Mouse (Mus musculus): Measurements from ENCODE around the gene Opa3. TPM values are rescaled to one million over a fixed set of nuclear protein-coding genes. Genes with fewer than 3 reads are reported as not detected.

The Opa3 gene
- polyA plus RNA-seq, 1 experiment from 2014 or later = 41.8 TPM

- H3K9ac ChIP-seq = no peak overlapping the region
- peaks cover 15% of the 10 kb centered on the region for H3K4me1 ChIP-seq (replicated peaks)
- H3K9me3 ChIP-seq = no peaks in the 10 kb centered on the region
- H3K4me2 ChIP-seq = no peak overlapping the region
- no peaks in the 10 kb centered on the region for H3K27me3 ChIP-seq
- no peaks in the 10 kb centered on the region for H3K36me3 ChIP-seq
- no peak overlapping the region for H3K4me3 ChIP-seq
- WGBS = 85% methylated on average over 2 of the region's 2 CpGs
- H3K27ac ChIP-seq (replicated peaks) = no peak overlapping the region
- ATAC-seq (ENCODE audit: low FRiP score, low read depth) = no peak
Measured at GRCm38 (mm10) chr7:19235092-19235671, 7.0 kb downstream of the Opa3 start.

GRCm38 (mm10) chr7:19236411-19236810 lies 8.3 kb downstream of the Opa3 start:
- Histone ChIP-seq H3K9me3 (no peaks in the 10 kb centered on the region), H3K27me3 (no peaks in the 10 kb centered on the region), H3K36me3 (no peaks in the 10 kb centered on the region), H3K4me2 (no peak overlapping the region), H3K9ac (no peak overlapping the region), H3K4me1 (replicated peaks) (peaks cover 12% of the 10 kb centered on the region; the same call in 1 of the 2 replicates), H3K27ac (replicated peaks) (no peak overlapping the region), H3K4me3 (no peak overlapping the region)
- no peak for ATAC-seq (ENCODE audit: low FRiP score, low read depth)
- 67% methylated on average over 2 of the region's 2 CpGs for WGBS

- Histone ChIP-seq H3K9me3 (no peaks in the 10 kb centered on the region), H3K4me2 (no peak overlapping the region), H3K27me3 (no peaks in the 10 kb centered on the region), H3K36me3 (no peaks in the 10 kb centered on the region), H3K4me1 (replicated peaks) (peaks cover 12% of the 10 kb centered on the region; the same call in 1 of the 2 replicates), H3K4me3 (no peak overlapping the region), H3K9ac (no peak overlapping the region), H3K27ac (replicated peaks) (no peak overlapping the region)
- no peak for ATAC-seq (ENCODE audit: low FRiP score, low read depth)
- 99% methylated on average over 4 of the region's 4 CpGs for WGBS
Measured at GRCm38 (mm10) chr7:19238344-19238743, 10.2 kb downstream of the Opa3 start.

GRCm38 (mm10) chr7:19239423-19239822 lies 11.3 kb downstream of the Opa3 start:
- Histone ChIP-seq H3K9ac (no peak overlapping the region), H3K36me3 (no peaks in the 10 kb centered on the region), H3K27me3 (no peaks in the 10 kb centered on the region), H3K9me3 (no peaks in the 10 kb centered on the region), H3K4me2 (no peak overlapping the region), H3K4me3 (no peak overlapping the region), H3K27ac (replicated peaks) (0 out of 2 replicates have a peak overlapping the region, but pooled peaks have one; percentile 10), H3K4me1 (replicated peaks) (peaks cover 12% of the 10 kb centered on the region; the same call in 1 of the 2 replicates)
- peak; percentile 90 for ATAC-seq (ENCODE audit: low FRiP score, low read depth)
- WGBS = 0% methylated on average over 1 of the region's 1 CpGs

GRCm38 (mm10) chr7:19239986-19240385 lies 11.9 kb downstream of the Opa3 start:
- no peak overlapping the region for H3K27ac ChIP-seq (replicated peaks)
- WGBS = 70% methylated on average over 2 of the region's 4 CpGs
- H3K4me3 ChIP-seq = no peak overlapping the region
- H3K27me3 ChIP-seq = no peaks in the 10 kb centered on the region
- H3K4me1 ChIP-seq (replicated peaks) = peaks cover 12% of the 10 kb centered on the region; the same call in 1 of the 2 replicates
- 0 out of 2 replicates have a peak, but pooled peaks cover under 1% of the 10 kb centered on the region for H3K36me3 ChIP-seq
- peak; percentile 5; the same call in 1 of the 2 replicates for ATAC-seq (ENCODE audit: low FRiP score, low read depth)
- no peak overlapping the region for H3K9ac ChIP-seq
- H3K4me2 ChIP-seq = no peak overlapping the region
- no peaks in the 10 kb centered on the region for H3K9me3 ChIP-seq

- H3K27me3 ChIP-seq = no peaks in the 10 kb centered on the region
- ATAC-seq (ENCODE audit: low FRiP score, low read depth) = no peak
- H3K4me3 ChIP-seq = no peak overlapping the region
- no peak overlapping the region for H3K9ac ChIP-seq
- H3K4me1 ChIP-seq (replicated peaks) = peaks cover 11% of the 10 kb centered on the region; the same call in 1 of the 2 replicates
- H3K9me3 ChIP-seq = no peaks in the 10 kb centered on the region
- 89% methylated on average over 8 of the region's 8 CpGs for WGBS
- no peak overlapping the region for H3K27ac ChIP-seq (replicated peaks)
- H3K4me2 ChIP-seq = no peak overlapping the region
- 0 out of 2 replicates have a peak, but pooled peaks cover 10% of the 10 kb centered on the region for H3K36me3 ChIP-seq
Measured at GRCm38 (mm10) chr7:19240905-19241463, 12.8 kb downstream of the Opa3 start.

GRCm38 (mm10) chr7:19242005-19242404 lies 13.9 kb downstream of the Opa3 start:
- no peak for ATAC-seq (ENCODE audit: low FRiP score, low read depth)
- WGBS = 85% methylated on average over 1 of the region's 1 CpGs
- 0 out of 2 replicates have a peak, but pooled peaks cover 14% of the 10 kb centered on the region for H3K36me3 ChIP-seq
- no peak overlapping the region for H3K9ac ChIP-seq
- peaks cover 5% of the 10 kb centered on the region; the same call in 1 of the 2 replicates for H3K4me1 ChIP-seq (replicated peaks)
- H3K27me3 ChIP-seq = no peaks in the 10 kb centered on the region
- H3K9me3 ChIP-seq = no peaks in the 10 kb centered on the region
- no peak overlapping the region for H3K4me2 ChIP-seq
- H3K4me3 ChIP-seq = no peak overlapping the region
- H3K27ac ChIP-seq (replicated peaks) = no peak overlapping the region

GRCm38 (mm10) chr7:19243858-19244257 lies 15.7 kb downstream of the Opa3 start:
- 62% methylated on average over 5 of the region's 5 CpGs for WGBS
- no peak overlapping the region for H3K9ac ChIP-seq

GRCm38 (mm10) chr7:19245083-19245482 lies 16.9 kb downstream of the Opa3 start:
- Histone ChIP-seq H3K27ac (replicated peaks) (no peak overlapping the region), H3K9me3 (no peaks in the 10 kb centered on the region), H3K27me3 (no peaks in the 10 kb centered on the region), H3K4me1 (replicated peaks) (no peaks in the 10 kb centered on the region), H3K36me3 (0 out of 2 replicates have a peak, but pooled peaks cover 14% of the 10 kb centered on the region), H3K4me3 (no peak overlapping the region), H3K4me2 (no peak overlapping the region), H3K9ac (no peak overlapping the region)
- ATAC-seq (ENCODE audit: low FRiP score, low read depth) = no peak
- 94% methylated on average over 3 of the region's 3 CpGs for WGBS

More at GRCm38 (mm10) chr7:19243858-19244257, 15.7 kb downstream of the Opa3 start:
- H3K27ac ChIP-seq (replicated peaks) = no peak overlapping the region
- no peak overlapping the region for H3K4me2 ChIP-seq
- 0 out of 2 replicates have a peak, but pooled peaks cover 14% of the 10 kb centered on the region for H3K36me3 ChIP-seq
- H3K9me3 ChIP-seq = no peaks in the 10 kb centered on the region
- peaks cover 5% of the 10 kb centered on the region; the same call in 1 of the 2 replicates for H3K4me1 ChIP-seq (replicated peaks)
- ATAC-seq (ENCODE audit: low FRiP score, low read depth) = no peak
- H3K27me3 ChIP-seq = no peaks in the 10 kb centered on the region
- H3K4me3 ChIP-seq = no peak overlapping the region

- H3K9ac ChIP-seq = no peak overlapping the region
- H3K4me3 ChIP-seq = no peak overlapping the region
- H3K4me1 ChIP-seq (replicated peaks) = no peaks in the 10 kb centered on the region
- no peak overlapping the region for H3K4me2 ChIP-seq
- H3K27ac ChIP-seq (replicated peaks) = no peak overlapping the region
- no peaks in the 10 kb centered on the region for H3K27me3 ChIP-seq
- no peaks in the 10 kb centered on the region for H3K9me3 ChIP-seq
- no peak for ATAC-seq (ENCODE audit: low FRiP score, low read depth)
- 97% methylated on average over 1 of the region's 1 CpGs for WGBS
- H3K36me3 ChIP-seq = 0 out of 2 replicates have a peak, but pooled peaks cover 14% of the 10 kb centered on the region
Measured at GRCm38 (mm10) chr7:19246855-19247254, 18.7 kb downstream of the Opa3 start.

GRCm38 (mm10) chr7:19247511-19247910 lies 19.4 kb downstream of the Opa3 start:
- H3K4me1 ChIP-seq (replicated peaks) = no peaks in the 10 kb centered on the region
- no peak overlapping the region for H3K4me2 ChIP-seq
- no peak overlapping the region for H3K27ac ChIP-seq (replicated peaks)
- 98% methylated on average over 2 of the region's 2 CpGs for WGBS
- 0 out of 2 replicates have a peak, but pooled peaks cover 14% of the 10 kb centered on the region for H3K36me3 ChIP-seq
- H3K9me3 ChIP-seq = no peaks in the 10 kb centered on the region
- H3K4me3 ChIP-seq = no peak overlapping the region
- ATAC-seq (ENCODE audit: low FRiP score, low read depth) = no peak
- H3K9ac ChIP-seq = no peak overlapping the region
- H3K27me3 ChIP-seq = no peaks in the 10 kb centered on the region

GRCm38 (mm10) chr7:19252078-19252477 lies 23.9 kb downstream of the Opa3 start:
- Histone ChIP-seq H3K36me3 (no peaks in the 10 kb centered on the region), H3K27ac (replicated peaks) (no peak overlapping the region), H3K9me3 (no peaks in the 10 kb centered on the region), H3K4me3 (no peak overlapping the region), H3K9ac (no peak overlapping the region), H3K27me3 (no peaks in the 10 kb centered on the region), H3K4me1 (replicated peaks) (no peaks in the 10 kb centered on the region), H3K4me2 (no peak overlapping the region)
- whole genome bisulfite sequencing = 87% methylated on average over 4 of the region's 4 CpGs
- no peak for ATAC-seq (ENCODE audit: low FRiP score, low read depth)

Measured in hindbrain, embryonic 15.5 days (tissue).